In the genomic region with DNA sequence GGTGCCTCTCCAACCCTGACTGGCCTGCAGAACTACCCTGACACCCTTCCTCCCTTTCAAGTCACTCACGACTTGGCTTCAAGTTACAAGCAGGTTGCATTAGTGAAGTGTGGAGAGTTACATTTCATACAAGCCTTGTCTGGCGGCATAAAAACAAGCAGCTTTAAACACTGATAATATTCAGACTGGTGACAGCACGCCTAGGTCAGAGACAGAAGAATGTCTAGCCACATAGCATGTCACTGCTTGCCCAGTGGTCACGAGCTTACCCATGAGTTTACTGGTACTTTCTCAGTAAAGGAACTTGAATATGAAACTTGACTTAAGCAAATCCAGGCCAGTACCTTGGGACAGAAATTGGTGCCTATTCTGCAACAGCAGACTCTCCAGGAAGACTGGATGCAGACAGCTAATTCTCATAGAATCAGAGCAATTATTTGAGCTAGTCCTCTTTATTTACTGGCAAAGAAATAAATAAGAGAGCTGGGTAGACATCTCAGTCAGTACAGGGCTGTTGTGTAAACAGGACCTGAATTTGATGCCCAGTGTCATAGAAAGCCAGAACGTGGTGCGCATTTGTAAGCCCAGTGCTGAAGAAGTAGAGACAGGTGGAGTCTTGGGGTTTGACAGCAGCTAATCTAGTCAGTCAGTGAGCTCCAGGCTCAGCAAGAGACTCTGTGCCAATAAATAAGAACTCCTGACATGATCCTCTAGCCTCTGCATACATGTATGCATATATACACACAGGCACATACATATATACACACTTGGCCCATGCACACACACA, we compare ENCODE assay signal across 22 mouse cellular contexts. TPM values are rescaled to one million over a fixed set of nuclear protein-coding genes. Genes with fewer than 3 reads are reported as not detected.
A peak's percentile ranks its signal among the peaks of the same experiment; 100 is the strongest.
DNase-seq lines count a peak whose midpoint lies in the region; ATAC-seq and TF ChIP-seq lines count a peak whose summit lies in the region.
"Had no signal": no experiment of that assay in that cellular context is flagged by ENCODE, and none has a peak within 500 bp of the region (broad histone marks: within the 10 kb centered on the region; RNA-seq: fewer than 3 reads in every experiment).

No protein-coding gene starts in this region.

- no peaks in the 10 kb centered on the region for H3K36me3 ChIP-seq in embryonic facial prominence, embryonic 11.5 days (replicated peaks; ENCODE audit: control insufficient read depth, insufficient read depth, low read depth, low read length)
- no peaks in the 10 kb centered on the region for H3K36me3 ChIP-seq in embryonic facial prominence, embryonic 10.5 days (replicated peaks)
- H3K36me3 ChIP-seq: embryonic facial prominence, embryonic 13.5 days; heart, embryonic 15.5 days had no signal

- H3K4me2 ChIP-seq in embryonic facial prominence, embryonic 11.5 days (ENCODE audit: low read depth, low read length), result no peak overlapping the region
- H3K4me2 ChIP-seq: embryonic facial prominence, embryonic 13.5 days; forebrain, embryonic 13.5 days; heart, embryonic 15.5 days; liver, embryonic 11.5 days had no signal

- H3K9ac ChIP-seq in embryonic facial prominence, embryonic 11.5 days (replicated peaks; ENCODE audit: low read length), result no peak overlapping the region
- H3K9ac ChIP-seq: embryonic facial prominence, embryonic 13.5 days; forebrain, embryonic 13.5 days; heart, embryonic 15.5 days; liver, postnatal 0 days had no signal

- DNase-seq in embryonic facial prominence, embryonic 11.5 days (ENCODE audit: low spot score), result peak; percentile 44
- DNase-seq in embryonic facial prominence, embryonic 10.5 days (ENCODE audit: low spot score), result no peak
- DNase-seq in left cerebral cortex, adult 2 months (ENCODE audit: extremely low spot score in 1 of 2, low spot score in 2 of 2), result no peak
- DNase-seq in left cerebral cortex, adult 9 months (ENCODE audit: low spot score in 2 of 2), result no peak
- DNase-seq in urinary bladder, postnatal 36 days (ENCODE audit: low spot score in 2 of 2), result peak; percentile 28 to 32
- no peak for DNase-seq in urinary bladder, postnatal 10 days (ENCODE audit: low spot score)
- no peak for DNase-seq in retina, embryonic 14.5 days (ENCODE audit: low spot score)
- DNase-seq: adrenal gland, postnatal 10 days; gastrocnemius, postnatal 36 days; heart, postnatal 36 days; kidney, adult 11 months; kidney, postnatal 4 days; liver, postnatal 0 days; thymus, adult 18-20 months; thymus, postnatal 4 days had no signal

- H3K27ac ChIP-seq in embryonic facial prominence, embryonic 11.5 days (replicated peaks; ENCODE audit: low read depth, low read length), result no peak overlapping the region
- H3K27ac ChIP-seq in embryonic facial prominence, embryonic 10.5 days (replicated peaks), result no peak overlapping the region
- no peak overlapping the region; the same call in 1 of the 2 replicates for H3K27ac ChIP-seq in left cerebral cortex, adult 2 months
- H3K27ac ChIP-seq: embryonic facial prominence, embryonic 13.5 days; forebrain, embryonic 13.5 days; heart, embryonic 15.5 days; macrophage had no signal

- H3K4me1 ChIP-seq in embryonic facial prominence, embryonic 11.5 days (ENCODE audit: control insufficient read depth, insufficient read depth, low read length), result no peaks in the 10 kb centered on the region; the same call in 1 of the 2 replicates
- H3K4me1 ChIP-seq in embryonic facial prominence, embryonic 10.5 days, result peaks cover 8% of the 10 kb centered on the region

- WGBS in embryonic facial prominence, embryonic 11.5 days, result 81% methylated on average over 6 of the region's 6 CpGs
- 78% methylated on average over 6 of the region's 6 CpGs for WGBS in embryonic facial prominence, embryonic 10.5 days

- no peak overlapping the region for H3K4me3 ChIP-seq in embryonic facial prominence, embryonic 11.5 days (ENCODE audit: low read depth, low read length)
- H3K4me3 ChIP-seq in embryonic facial prominence, embryonic 10.5 days, result no peak overlapping the region
- H3K4me3 ChIP-seq in left cerebral cortex, adult 2 months, result peak overlapping the region; percentile 82
- H3K4me3 ChIP-seq: embryonic facial prominence, embryonic 13.5 days; forebrain, embryonic 13.5 days; heart, embryonic 15.5 days had no signal

- no peak for ATAC-seq in embryonic facial prominence, embryonic 11.5 days (replicated peaks; ENCODE audit: insufficient number of reproducible peaks, low FRiP score, low TSS enrichment, low read depth)
- ATAC-seq: activated CD4-positive, CD25-positive, alpha-beta regulatory T cell, adult 4 months; forebrain, embryonic 13.5 days; liver, postnatal 0 days; lung, postnatal 0 days had no signal

- H3K9me3 ChIP-seq in embryonic facial prominence, embryonic 11.5 days (replicated peaks; ENCODE audit: control insufficient read depth, low read length), result no peaks in the 10 kb centered on the region
- no peaks in the 10 kb centered on the region for H3K9me3 ChIP-seq in embryonic facial prominence, embryonic 10.5 days
- H3K9me3 ChIP-seq: embryonic facial prominence, embryonic 13.5 days; forebrain, embryonic 13.5 days; heart, embryonic 15.5 days had no signal

- intact Hi-C loops in left cerebral cortex, adult 2 months (cut with DNase I), result loop anchor here (5.0 kb wide), 1 partner anchor 179 kb away; no protein-coding TSS in a partner anchor

- TF ChIP-seq CTCF in left cerebral cortex, adult 2 months (IDR thresholded peaks at IDR 0.05), result no peak

- H3K27me3 ChIP-seq in embryonic facial prominence, embryonic 11.5 days (ENCODE audit: control insufficient read depth, insufficient read depth, low read length), result peaks cover 11% of the 10 kb centered on the region
- H3K27me3 ChIP-seq in embryonic facial prominence, embryonic 10.5 days (replicated peaks; ENCODE audit: low read depth, poor library complexity, severe bottlenecking), result peaks cover 37% of the 10 kb centered on the region

RNA-seq across cellular contexts. Expression of gene Diras2, which starts 4.6 kb away (rescaled TPM):
- polyA plus RNA-seq in embryonic facial prominence, embryonic 11.5 days (2014; fragmentation: Nextera tagmentation; extraction: Ambion mirVana), result 0.14 and 0.22 TPM in 2 replicates
- 0.15 and 0.19 TPM in 2 replicates for polyA plus RNA-seq in embryonic facial prominence, embryonic 10.5 days (2016; fragmentation: Nextera tagmentation; extraction: Ambion mirVana)
- 100 to 1,000 TPM; 170 to 185 TPM for total RNA-seq in left cerebral cortex, adult 2 months (2021)
- polyA plus RNA-seq: activated CD4-positive, CD25-positive, alpha-beta regulatory T cell, adult 4 months had no signal

RNA-seq across cellular contexts. Expression of gene Syk, which starts 56.5 kb away (rescaled TPM):
- polyA plus RNA-seq in embryonic facial prominence, embryonic 11.5 days (2014; fragmentation: Nextera tagmentation; extraction: Ambion mirVana), result 2.6 and 2.9 TPM in 2 replicates
- 2.2 and 2.8 TPM in 2 replicates for polyA plus RNA-seq in embryonic facial prominence, embryonic 10.5 days (2016; fragmentation: Nextera tagmentation; extraction: Ambion mirVana)
- 1 to 10 TPM; 2.6 to 3.3 TPM for total RNA-seq in left cerebral cortex, adult 2 months (2021)

Comparison
In these comparisons a context has a peak if more than half of its experiments do, and no peak if none do; other contexts are left out.
1. DNase-seq: peak in embryonic facial prominence, embryonic 11.5 days (single experiment) and urinary bladder, postnatal 36 days (2 of 2); none in embryonic facial prominence, embryonic 10.5 days (single experiment), left cerebral cortex, adult 2 months (0 of 2), left cerebral cortex, adult 9 months (0 of 2), urinary bladder, postnatal 10 days (single experiment) and retina, embryonic 14.5 days (single experiment).